Mouse (Mus musculus) myocyte (in vitro differentiated cells): ENCODE results near the gene Aff2. TPM values are rescaled to one million over a fixed set of nuclear protein-coding genes. Genes with fewer than 3 reads are reported as not detected.

Experiments
- H3K27me3 ChIP-seq: one replicate; pipeline ENCODE4 v1.6.1; 2011; ENCODE audit not compliant: control insufficient read depth, insufficient read depth, insufficient read length
- H3K36me3 ChIP-seq: one replicate; pipeline ENCODE4 v1.6.1; 2011; ENCODE audit not compliant: control insufficient read depth, insufficient read depth
- H3K4me2 ChIP-seq: one replicate; pipeline ENCODE4 v1.6.1; 2011; ENCODE audit warnings: low read depth, control low read depth
- H3K4me3 ChIP-seq: one replicate; pipeline ENCODE4 v1.5.1; 2011; ENCODE audit warnings: mild to moderate bottlenecking, control low read depth, moderate library complexity
- H3K79me2 ChIP-seq: one replicate; pipeline ENCODE4 v1.6.1; 2011; ENCODE audit not compliant: control insufficient read depth, insufficient read depth
- H3ac ChIP-seq: one replicate; pipeline ENCODE4 v1.6.1; 2011; ENCODE audit not compliant: control insufficient read depth, insufficient read length
- CEBPB ChIP-seq: IDR thresholded peaks from 2 replicates; pipeline ENCODE4 v1.6.1; 2011; ENCODE audit warnings: mild to moderate bottlenecking, moderate library complexity; ENCODE audit not compliant: poor library complexity, insufficient read depth, severe bottlenecking
- E2F4 ChIP-seq: IDR thresholded peaks from one replicate; pipeline ENCODE4 v1.6.1; 2011; ENCODE audit warnings: mild to moderate bottlenecking, control low read depth, moderate library complexity; ENCODE audit not compliant: insufficient read depth
- MAX ChIP-seq: IDR thresholded peaks from one replicate; pipeline ENCODE4 v1.6.1; 2011; ENCODE audit warnings: low read depth, mild to moderate bottlenecking, control low read depth
- MYOD1 ChIP-seq, 3 experiments: IDR thresholded peaks; one replicate each; pipeline ENCODE4 v1.6.1; 2011; ENCODE audit warnings: control low read depth in 2 of 3, low read depth in 2 of 3, mild to moderate bottlenecking in 2 of 3, moderate library complexity in 1 of 3; ENCODE audit not compliant: insufficient read length in 2 of 3, control insufficient read depth in 1 of 3
- MYOG ChIP-seq, 3 experiments: IDR thresholded peaks; one replicate each; pipeline ENCODE4 v1.6.1; 2011; ENCODE audit warnings: control low read depth in 2 of 3, low read depth in 2 of 3, mild to moderate bottlenecking in 2 of 3; ENCODE audit not compliant: insufficient read length in 2 of 3, control insufficient read depth in 1 of 3, insufficient read depth in 1 of 3
- POLR2A ChIP-seq: IDR thresholded peaks from one replicate; pipeline ENCODE4 v1.6.1; 2011; ENCODE audit warnings: low read depth, mild to moderate bottlenecking, control low read depth, moderate library complexity; ENCODE audit not compliant: insufficient read length
- POLR2AphosphoS2 ChIP-seq: IDR thresholded peaks from one replicate; pipeline ENCODE4 v1.6.1; 2011; ENCODE audit warnings: low read depth, control low read depth; ENCODE audit not compliant: insufficient read length
- REST ChIP-seq: IDR thresholded peaks from one replicate; pipeline ENCODE4 v1.6.1; 2011; ENCODE audit warnings: mild to moderate bottlenecking, control low read depth, moderate library complexity; ENCODE audit not compliant: insufficient read depth, insufficient read length
- SRF ChIP-seq: IDR thresholded peaks from one replicate; pipeline ENCODE4 v1.6.1; 2011; ENCODE audit warnings: low read depth; ENCODE audit not compliant: control insufficient read depth, insufficient read length
- TCF12 ChIP-seq: IDR thresholded peaks from one replicate; pipeline ENCODE4 v1.6.1; 2011; ENCODE audit warnings: mild to moderate bottlenecking, control low read depth; ENCODE audit not compliant: poor library complexity, insufficient read depth, severe bottlenecking
- TCF3 ChIP-seq: IDR thresholded peaks from one replicate; pipeline ENCODE4 v1.6.1; 2011; ENCODE audit warnings: low read depth, control low read depth; ENCODE audit not compliant: insufficient read length
- USF1 ChIP-seq: IDR thresholded peaks from one replicate; pipeline ENCODE4 v1.6.1; 2011; ENCODE audit warnings: low read depth, mild to moderate bottlenecking, control low read depth, moderate library complexity
- polyA plus RNA-seq: library from polyadenylated mRNA; unstranded; fragments of >200 nt; fragmentation: generic; extraction: Trizol; gene quantifications from one replicate; pipeline ENCODE4 v1.2.1, GENCODE M21; 2012; ENCODE audit warnings: missing spikeins

Aff2 gene
- polyA plus RNA-seq, 1 experiment, result 0.20 TPM

DNA sequence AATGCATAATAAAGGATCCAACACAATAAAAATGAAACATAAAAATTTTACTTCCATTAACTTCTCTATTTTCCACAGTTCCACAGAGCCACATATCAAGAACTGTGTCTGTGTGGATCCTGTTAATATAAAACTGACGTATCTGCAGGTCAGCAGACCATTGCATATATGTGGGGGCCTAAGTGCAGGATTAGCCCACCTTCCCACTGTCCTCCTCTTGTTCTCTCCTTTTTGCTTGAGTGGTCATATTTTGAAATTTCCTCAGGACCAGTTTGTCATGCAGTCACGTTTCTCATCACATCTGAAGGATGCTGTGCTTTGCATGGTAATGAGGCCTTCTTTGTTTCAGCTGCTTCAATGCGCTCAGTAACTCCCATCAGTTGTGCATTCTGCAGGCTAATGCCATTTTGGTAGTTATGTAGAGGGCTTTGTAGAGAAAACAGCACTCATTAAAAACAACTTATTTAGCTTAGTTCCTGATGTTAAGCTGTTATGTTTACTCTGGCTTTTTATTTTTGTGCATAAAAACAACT, 306.1 kb downstream of the Aff2 start:
- no peaks in the 10 kb centered on the region for H3K36me3 ChIP-seq
- H3K4me2 ChIP-seq, result no peak overlapping the region
- H3K27me3 ChIP-seq, result no peaks in the 10 kb centered on the region
- H3K79me2 ChIP-seq, result no peaks in the 10 kb centered on the region
- no peak overlapping the region for H3ac ChIP-seq
- H3K4me3 ChIP-seq, result no peak overlapping the region
- no peak for TF ChIP-seq TCF12
- TF ChIP-seq MAX, result no peak
- no peak for TF ChIP-seq POLR2AphosphoS2
- TF ChIP-seq TCF3, result no peak
- no peak for TF ChIP-seq CEBPB
- no peak for TF ChIP-seq E2F4
- TF ChIP-seq MYOD1 (IDR thresholded peaks at IDR 0.05; ENCODE audit: control insufficient read depth in 1 of 3, insufficient read length in 2 of 3, low read depth in 2 of 3), result no peak
- TF ChIP-seq REST, result no peak
- TF ChIP-seq SRF, result no peak
- TF ChIP-seq MYOG (IDR thresholded peaks at IDR 0.05; ENCODE audit: control insufficient read depth in 1 of 3, insufficient read depth in 1 of 3, insufficient read length in 2 of 3, low read depth in 2 of 3), result no peak
- no peak for TF ChIP-seq POLR2A
- no peak for TF ChIP-seq USF1

GRCm38 (mm10) chrX:69675691-69676090, 315.6 kb downstream of the Aff2 start:
- TF ChIP-seq SRF (no peak), REST (no peak), USF1 (no peak), TCF12 (no peak), MYOG (IDR thresholded peaks at IDR 0.05; ENCODE audit: control insufficient read depth in 1 of 3, insufficient read depth in 1 of 3, insufficient read length in 2 of 3, low read depth in 2 of 3) (no peak), E2F4 (no peak), TCF3 (no peak), POLR2A (no peak), MAX (no peak), MYOD1 (IDR thresholded peaks at IDR 0.05; ENCODE audit: control insufficient read depth in 1 of 3, insufficient read length in 2 of 3, low read depth in 2 of 3) (no peak)
- Histone ChIP-seq H3K4me3 (no peak overlapping the region), H3K4me2 (no peak overlapping the region), H3K79me2 (no peaks in the 10 kb centered on the region), H3K27me3 (no peaks in the 10 kb centered on the region), H3K36me3 (no peaks in the 10 kb centered on the region), H3ac (no peak overlapping the region)

DNA sequence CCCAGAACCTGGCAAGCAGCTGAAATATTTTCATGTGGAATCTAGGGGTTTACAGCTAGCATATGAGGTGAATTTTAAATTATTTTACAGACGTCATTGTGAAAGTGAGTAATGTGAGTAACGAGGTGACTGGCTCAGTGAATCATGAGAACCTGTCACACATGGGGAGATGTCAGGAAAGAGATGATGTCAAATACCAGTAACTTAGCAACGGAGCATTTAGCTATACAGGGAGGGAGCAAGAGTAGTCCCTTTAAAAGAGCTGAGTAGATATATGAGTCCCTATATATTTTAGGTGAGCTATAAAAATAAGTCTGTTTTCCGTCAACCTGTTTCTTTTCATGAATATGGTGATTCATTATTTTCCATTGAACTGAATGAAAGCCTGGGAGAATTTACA, 338.7 kb downstream of the Aff2 start:
- no peaks in the 10 kb centered on the region for H3K79me2 ChIP-seq
- no peak for TF ChIP-seq MAX
- no peak for TF ChIP-seq TCF3
- no peak for TF ChIP-seq SRF
- TF ChIP-seq TCF12, result no peak
- TF ChIP-seq MYOG (IDR thresholded peaks at IDR 0.05; ENCODE audit: control insufficient read depth in 1 of 3, insufficient read depth in 1 of 3, insufficient read length in 2 of 3, low read depth in 2 of 3), result no peak
- no peak for TF ChIP-seq POLR2AphosphoS2
- no peak for TF ChIP-seq REST
- TF ChIP-seq CEBPB, result no peak
- no peak for TF ChIP-seq USF1
- no peak for TF ChIP-seq MYOD1 (IDR thresholded peaks at IDR 0.05; ENCODE audit: control insufficient read depth in 1 of 3, insufficient read length in 2 of 3, low read depth in 2 of 3)
- no peak for TF ChIP-seq E2F4
- TF ChIP-seq POLR2A, result no peak
- H3ac ChIP-seq, result no peak overlapping the region
- H3K4me2 ChIP-seq, result no peak overlapping the region
- H3K36me3 ChIP-seq, result no peaks in the 10 kb centered on the region
- H3K4me3 ChIP-seq, result no peak overlapping the region
- no peaks in the 10 kb centered on the region for H3K27me3 ChIP-seq

- Histone ChIP-seq H3K4me2 (no peak overlapping the region), H3K79me2 (no peaks in the 10 kb centered on the region), H3K36me3 (no peaks in the 10 kb centered on the region), H3K27me3 (no peaks in the 10 kb centered on the region), H3ac (no peak overlapping the region), H3K4me3 (no peak overlapping the region)
- TF ChIP-seq REST, result no peak
- no peak for TF ChIP-seq MYOG (IDR thresholded peaks at IDR 0.05; ENCODE audit: control insufficient read depth in 1 of 3, insufficient read depth in 1 of 3, insufficient read length in 2 of 3, low read depth in 2 of 3)
- TF ChIP-seq POLR2A, result no peak
- no peak for TF ChIP-seq TCF3
- TF ChIP-seq MAX, result no peak
- no peak for TF ChIP-seq POLR2AphosphoS2
- TF ChIP-seq TCF12, result no peak
- no peak for TF ChIP-seq E2F4
- no peak for TF ChIP-seq USF1
- TF ChIP-seq MYOD1 (IDR thresholded peaks at IDR 0.05; ENCODE audit: control insufficient read depth in 1 of 3, insufficient read length in 2 of 3, low read depth in 2 of 3), result no peak
- TF ChIP-seq SRF, result no peak
- no peak for TF ChIP-seq CEBPB
These were observed 378.9 kb downstream of the Aff2 start for GRCm38 (mm10) chrX:69738972-69739371.
